Mouse (Mus musculus): Measurements from ENCODE around the gene Patz1.

The Patz1 gene

DNA sequence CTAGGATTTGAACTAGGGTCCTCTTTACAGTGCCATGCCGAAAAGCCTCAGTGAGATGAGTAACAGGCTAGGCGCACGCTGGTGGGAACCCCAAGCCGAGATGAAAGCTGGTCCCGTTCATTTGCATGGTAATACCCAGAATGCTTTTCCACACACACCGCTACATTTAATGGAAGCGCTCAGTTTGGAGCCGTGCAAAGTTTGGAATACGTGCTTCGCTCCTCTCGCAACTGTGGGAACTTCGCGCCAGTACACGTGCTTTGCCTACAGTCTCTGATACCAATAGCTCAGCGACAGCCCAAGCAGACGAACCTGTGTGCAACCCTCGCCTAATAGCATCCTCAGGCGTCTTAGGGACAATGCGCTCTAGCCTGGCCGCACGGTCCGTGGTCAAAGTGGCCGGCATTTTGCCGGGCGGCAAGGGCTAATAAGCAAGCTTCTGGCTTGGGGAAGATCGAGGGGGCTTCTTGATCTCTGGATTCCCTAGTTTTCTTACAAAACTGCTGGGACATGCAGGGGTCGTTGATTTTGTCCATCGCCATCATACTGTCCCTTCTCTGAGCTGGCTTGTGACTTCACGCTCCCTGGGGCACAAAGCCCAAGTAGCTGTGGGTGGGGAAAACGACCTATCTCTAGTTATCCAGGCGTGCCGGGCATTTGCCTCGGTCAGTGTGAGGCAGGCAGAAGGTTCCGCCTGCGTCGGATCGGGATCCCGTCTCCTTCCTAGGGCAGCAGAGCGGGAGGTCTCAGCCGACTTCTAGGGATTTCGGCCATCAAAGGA, at the start of gene Patz1:
Gene Patz1 (plus strand): TSS at position 354 of the 781 bp plus-strand sequence.
- 0 out of 2 replicates have a peak, but pooled peaks have one; percentile 8 for ATAC-seq (ENCODE audit: low TSS enrichment)

DNA sequence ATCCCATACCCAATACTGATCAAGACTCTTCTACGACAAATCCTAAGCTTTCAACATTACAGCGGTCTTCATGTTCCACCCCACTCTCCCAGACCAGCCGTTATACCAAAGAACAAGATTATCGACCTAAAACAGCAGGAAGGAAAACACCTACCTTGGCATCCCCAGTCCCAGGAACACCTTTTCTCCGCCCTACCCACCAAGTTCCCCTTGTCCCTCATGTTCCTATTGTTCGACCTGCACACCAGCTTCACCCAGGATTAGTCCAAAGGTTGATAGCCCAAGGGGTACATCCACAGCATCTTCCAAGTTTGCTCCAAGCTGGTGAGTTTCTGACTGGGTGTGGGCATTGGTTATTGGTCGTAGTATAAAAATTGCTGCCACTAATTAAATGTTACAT, 46.3 kb upstream of the Patz1 start:
- no peak for ATAC-seq (ENCODE audit: low TSS enrichment)

DNA sequence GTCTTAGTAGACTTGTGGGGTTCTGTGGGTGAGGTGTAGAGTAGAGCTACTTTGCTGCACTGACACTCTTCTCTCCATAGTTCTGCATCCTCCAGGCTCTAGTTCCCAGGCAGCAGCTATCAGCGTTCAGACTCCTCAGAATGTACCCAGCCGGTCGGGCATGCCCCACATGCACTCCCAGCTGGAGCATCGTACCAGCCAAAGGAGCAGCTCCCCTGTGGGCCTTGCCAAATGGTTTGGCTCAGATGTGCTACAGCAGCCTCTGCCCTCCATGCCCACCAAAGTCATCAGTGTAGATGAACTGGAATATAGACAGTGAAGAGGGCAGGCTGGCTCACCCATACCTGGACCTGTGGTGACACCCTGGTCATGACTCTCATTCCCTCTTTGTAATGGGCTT, 44.9 kb upstream of the Patz1 start:
- ATAC-seq (ENCODE audit: low TSS enrichment) = 0 out of 2 replicates have a peak, but pooled peaks have one; percentile 10

DNA sequence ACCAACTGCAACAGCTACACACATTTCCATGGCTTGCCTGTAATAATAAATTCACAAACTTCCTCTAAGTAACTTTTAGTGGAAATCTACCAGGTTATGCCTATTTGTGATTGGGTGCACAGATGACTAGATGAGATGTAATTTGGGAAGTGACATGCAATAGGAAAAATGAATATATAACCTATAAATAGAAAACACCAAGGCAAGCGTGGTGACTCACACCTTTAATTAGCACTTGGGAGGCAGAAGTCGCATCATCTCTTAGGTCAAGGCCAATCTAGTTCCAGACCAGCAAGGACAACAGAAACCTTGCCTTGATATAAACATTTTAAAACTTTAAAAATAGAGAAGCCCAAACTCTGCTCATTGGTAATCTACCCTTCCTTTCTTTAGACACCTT, 41.3 kb upstream of the Patz1 start:
- ATAC-seq (ENCODE audit: low TSS enrichment) = peak; percentile 20; the same call in 1 of the 2 replicates

DNA sequence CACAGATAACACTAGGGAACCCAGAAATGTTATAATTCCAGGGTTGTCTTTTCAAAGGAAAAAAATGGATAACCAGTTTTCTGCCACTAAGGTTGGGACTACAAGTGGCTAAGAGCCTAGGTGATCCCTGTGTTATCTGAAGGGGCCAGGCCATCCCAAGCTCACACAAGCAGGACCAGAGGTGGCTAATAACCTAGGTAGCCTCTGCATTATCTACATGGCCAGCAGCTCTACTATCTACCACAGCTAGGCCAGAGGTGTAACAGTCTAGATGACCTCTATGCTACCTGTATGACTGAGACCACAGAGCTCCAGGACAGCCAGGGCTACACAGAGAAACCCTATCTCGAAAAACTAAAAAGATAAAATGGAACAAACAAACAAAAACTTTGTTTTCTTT, 29.1 kb upstream of the Patz1 start:
- no peak for ATAC-seq (ENCODE audit: low TSS enrichment)

DNA sequence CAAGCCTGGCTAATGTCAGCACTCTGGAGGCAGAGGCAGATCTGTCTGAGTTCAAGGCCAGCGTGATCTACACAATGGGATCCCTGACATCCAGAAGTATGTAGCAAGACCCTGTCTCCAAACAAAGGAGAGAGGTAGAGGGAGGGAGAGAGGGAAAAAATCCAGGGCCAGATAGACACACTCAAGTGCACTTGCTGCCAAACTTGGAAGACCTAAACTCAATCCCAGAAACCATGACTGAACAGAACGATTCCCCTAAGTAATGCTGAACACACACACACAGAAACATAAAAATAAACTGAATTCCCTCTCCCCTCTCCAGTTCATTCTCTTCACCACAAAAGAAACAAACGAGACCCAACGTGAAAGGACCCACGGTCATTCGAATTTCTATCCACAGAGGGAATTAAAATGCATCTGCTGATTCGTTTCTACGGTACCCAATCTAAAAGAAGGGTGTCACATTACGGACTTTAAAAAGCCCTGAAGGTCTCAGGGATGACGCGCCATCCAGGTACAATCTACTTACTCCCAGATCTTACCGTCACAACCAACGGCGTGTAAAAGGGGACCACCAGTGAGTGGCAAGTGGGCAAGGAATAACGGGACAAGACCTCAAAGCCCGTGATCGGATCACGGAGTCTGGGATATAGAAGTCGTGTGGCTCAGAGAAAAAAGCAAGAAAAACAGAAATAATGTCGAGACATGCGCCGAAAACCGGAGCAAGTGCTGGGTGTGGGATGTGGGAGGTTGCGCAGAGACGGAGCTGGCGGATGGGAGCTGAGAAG, 23.2 kb upstream of the Patz1 start:
- no peak; the same call in 1 of the 2 replicates for ATAC-seq (ENCODE audit: low TSS enrichment)

DNA sequence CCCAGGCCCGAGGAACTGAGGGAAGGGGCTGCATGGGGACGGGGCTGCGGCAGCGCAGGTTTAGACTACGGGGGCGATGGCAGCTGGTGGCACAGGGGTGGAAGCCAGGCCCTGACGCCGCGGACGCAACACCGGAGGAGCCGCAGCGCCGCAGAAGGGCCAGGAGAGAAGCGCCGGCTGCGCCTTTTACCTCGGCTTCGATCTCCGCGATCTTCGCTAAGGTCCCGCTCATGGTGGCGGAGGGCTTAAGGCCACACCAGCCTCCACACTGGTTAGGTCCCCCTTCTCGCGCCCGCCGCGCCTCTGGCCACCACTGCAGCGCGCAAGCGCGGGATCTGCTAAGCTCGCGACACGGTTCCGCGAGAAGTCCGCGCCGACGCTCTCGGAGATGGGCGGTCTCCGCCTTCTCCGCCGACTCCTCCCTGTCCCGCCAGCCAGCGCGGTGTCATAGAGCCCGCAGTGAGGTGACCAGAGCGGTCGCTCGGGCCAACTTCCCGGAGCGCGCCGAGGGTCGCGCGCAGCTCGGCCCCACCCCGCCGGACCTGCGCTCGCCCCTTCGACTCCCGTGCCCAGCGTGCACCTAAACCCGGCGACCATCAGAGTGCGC, 22.5 kb upstream of the Patz1 start, which contains the start of gene Drg1:
Gene Drg1 (minus strand): TSS at position 337 of the 607 bp plus-strand sequence.
- ATAC-seq (ENCODE audit: low TSS enrichment) = peak; percentile 100

DNA sequence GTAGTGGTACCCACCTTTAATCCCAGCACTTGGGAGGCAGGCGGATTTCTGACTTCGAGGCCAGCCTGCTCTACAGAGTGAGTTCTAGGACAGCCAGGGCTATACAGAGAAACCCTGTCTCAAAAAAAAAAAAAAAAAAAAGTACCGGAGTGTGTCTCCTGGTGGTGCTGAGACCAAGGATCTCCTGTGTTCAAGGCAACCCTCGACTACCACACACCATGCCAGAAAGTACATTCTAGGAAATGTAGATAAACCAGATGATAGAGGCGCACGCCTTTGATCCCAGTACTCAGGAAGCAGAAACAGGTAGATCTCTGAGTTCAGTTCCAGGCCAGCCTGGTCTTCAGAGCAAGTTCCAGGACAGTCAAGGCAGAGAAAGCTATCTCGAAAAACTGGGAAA, 21.5 kb upstream of the Patz1 start:
- no peak for ATAC-seq (ENCODE audit: low TSS enrichment)

DNA sequence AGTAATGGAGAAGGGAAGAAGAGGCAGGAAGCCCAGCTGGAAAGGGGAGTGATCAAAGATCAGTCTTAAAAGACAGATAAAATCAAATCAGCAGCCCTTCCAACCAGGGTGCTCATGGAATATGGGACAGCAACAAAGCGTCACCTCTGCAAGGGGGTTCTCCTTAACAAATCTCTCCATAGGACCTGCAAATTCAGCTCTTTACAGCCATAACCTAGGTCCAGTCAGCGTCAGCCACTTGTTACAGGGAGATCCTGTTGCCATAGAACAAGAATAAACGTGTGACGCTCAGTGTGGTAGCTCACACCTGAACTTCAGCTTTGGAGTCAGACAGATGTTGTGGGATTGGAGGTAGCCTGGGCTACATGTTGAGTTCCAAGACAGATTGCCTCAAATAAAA, 19.4 kb upstream of the Patz1 start:
- ATAC-seq (ENCODE audit: low TSS enrichment) = no peak

DNA sequence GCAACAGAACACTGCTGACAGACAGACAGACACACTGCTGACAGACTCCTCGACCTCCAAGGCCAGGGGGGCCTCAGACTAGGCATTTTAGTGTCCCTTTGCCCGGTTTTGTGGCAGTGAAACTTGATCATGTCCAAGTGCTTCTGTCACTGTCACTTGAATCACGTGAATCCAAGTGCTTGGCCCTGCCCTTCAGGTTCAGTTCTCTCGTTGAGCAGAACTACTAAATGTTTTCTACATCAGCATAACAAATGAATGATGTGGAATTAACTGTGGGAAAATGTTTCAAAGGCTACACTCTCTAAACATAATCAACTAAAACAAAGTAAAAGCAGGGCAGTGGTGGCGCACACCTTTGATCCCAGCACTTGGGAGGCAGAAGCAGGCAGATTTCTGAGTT, 10.3 kb upstream of the Patz1 start:
- no peak for ATAC-seq (ENCODE audit: low TSS enrichment)

DNA sequence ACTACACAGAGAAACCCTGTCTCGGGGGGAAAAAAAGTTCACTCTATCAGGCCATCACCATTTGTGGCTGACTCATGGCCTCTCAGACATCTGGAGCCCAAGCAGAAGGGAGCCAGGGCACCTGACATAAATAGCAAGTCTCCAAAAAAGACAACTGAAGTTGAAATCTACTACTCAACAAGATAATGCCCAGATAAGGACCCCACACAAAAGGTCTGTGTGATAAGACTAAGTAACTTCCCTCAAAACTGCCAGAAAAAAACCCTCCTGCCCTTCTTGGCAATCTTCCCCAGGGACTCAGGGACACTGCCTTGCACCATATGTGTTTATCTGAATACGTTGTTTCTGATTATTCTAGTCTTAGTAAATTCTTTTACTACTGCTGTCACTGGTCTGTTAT, 8.9 kb upstream of the Patz1 start:
- no peak for ATAC-seq (ENCODE audit: low TSS enrichment)

DNA sequence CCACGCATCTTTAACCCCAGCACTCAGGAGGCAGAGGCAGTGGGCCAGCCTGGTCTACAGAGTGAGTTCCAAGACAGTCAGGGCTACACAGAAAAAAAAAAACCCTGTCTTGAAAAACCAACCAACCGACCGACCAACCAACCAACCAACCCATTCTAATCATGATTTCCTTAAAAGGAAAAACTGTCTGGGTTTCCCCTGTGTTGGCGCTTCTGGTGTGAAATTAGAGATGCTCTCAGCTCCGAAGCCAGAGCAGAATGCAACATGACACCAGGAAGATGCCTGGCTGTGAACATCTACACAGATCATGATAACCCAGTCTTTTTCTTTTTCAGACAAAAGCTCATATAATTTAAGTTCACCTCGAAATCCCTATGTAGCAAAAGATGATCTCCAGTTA, 5.8 kb upstream of the Patz1 start:
- no peak for ATAC-seq (ENCODE audit: low TSS enrichment)

DNA sequence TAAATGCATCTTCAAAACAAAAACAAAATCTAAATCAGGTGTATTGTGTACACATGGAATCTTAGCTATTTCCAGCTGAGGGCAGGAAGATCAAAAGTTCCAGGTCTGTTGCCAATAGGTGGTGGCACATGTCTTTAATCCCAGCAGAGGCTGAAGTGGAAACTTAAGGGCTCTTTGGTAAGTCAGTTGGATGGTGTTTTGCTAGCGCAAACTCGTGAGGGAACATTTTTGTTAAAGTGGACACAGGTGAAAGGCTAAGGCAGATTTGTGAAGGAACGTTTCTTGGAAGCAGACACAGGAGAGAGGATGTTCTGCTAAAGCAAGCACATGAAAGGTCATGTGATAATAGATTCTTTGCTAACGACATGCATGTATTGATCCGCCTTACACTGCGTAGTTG, 5.0 kb upstream of the Patz1 start:
- ATAC-seq (ENCODE audit: low TSS enrichment) = no peak

DNA sequence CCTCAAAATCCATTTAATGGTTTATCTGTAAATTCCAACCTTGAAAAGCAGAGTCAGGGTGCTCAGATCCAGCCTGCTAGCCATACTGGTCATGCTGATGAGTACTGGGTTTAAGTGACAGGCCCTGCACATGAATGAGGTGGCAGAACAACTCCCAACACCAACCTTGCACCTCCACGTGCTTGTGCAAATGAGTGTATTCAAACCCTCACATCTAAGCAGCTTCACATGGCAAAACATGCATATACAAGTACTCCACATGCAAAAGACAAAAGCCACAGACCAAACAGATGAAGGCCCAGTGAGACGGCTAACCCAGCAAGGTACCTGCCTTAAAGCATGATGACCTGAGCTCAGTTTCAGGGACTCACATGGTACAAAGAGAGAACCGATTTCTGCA, 2.7 kb upstream of the Patz1 start:
- ATAC-seq (ENCODE audit: low TSS enrichment) = no peak

DNA sequence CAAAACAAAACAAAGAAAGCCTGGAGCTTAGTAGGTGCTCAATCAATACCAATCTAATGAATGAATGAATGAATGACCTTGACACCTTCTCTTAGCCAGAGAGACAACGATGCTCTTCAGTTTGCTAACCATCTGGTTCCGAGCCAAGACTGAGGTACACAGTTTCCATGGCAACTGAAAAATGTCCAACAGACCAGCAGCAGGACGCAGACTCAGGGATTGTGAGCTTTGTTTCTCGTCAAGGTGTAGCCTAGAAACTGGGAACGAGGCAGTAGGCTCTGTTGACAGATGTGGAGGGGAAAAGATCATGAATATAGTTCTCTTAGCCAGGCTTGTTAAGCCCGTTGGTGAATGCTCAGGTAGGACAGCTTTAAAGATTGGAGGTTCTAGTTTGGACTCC, 1.5 kb upstream of the Patz1 start:
- no peak for ATAC-seq (ENCODE audit: low TSS enrichment)

DNA sequence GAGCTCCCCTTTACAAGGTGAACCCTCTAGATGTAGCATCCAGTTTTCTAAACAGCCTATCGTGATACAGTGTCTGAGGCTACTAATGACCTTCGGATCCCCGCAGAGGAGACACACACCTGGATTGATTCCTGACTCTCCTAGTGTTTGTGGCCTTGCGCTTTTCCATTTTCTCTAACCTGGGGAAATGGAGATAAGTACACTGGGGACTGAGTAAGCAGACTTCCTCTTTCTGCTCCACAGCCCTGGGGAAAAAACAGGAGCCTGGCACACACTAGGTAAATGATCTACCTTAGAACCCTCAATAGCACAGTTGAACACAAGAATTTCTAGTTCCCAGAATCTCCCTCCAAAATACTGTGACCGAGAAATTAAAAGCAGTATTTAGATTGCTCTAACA, 753 bp upstream of the Patz1 start:
- ATAC-seq (ENCODE audit: low TSS enrichment) = no peak

DNA sequence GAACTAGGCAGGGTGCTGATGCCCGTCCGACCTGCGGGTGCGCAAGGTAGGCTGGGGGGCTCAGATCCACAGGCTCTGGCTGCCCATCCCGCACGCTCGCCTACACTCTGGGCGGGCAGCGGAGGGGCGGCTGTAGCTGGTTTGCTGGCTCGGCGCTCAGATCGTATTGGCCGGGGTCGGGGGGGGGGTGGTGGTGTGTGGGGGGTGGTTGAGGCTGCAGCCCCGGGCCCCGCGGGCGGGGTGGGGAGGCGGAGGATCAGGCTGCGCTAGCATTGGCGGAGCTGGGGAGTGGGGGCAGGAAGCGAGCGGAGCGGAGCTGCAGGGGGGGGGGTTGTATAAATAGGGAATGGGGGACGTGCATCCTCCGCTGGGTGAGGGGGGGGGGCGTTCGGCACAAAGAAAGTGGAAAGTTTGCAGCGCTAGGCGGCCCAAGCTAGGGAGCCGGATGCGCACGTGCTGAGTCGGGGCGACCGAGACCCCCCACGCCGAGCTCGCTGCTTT, 678 bp downstream of the Patz1 start:
- peak; percentile 1; the same call in 1 of the 2 replicates for ATAC-seq (ENCODE audit: low TSS enrichment)

DNA sequence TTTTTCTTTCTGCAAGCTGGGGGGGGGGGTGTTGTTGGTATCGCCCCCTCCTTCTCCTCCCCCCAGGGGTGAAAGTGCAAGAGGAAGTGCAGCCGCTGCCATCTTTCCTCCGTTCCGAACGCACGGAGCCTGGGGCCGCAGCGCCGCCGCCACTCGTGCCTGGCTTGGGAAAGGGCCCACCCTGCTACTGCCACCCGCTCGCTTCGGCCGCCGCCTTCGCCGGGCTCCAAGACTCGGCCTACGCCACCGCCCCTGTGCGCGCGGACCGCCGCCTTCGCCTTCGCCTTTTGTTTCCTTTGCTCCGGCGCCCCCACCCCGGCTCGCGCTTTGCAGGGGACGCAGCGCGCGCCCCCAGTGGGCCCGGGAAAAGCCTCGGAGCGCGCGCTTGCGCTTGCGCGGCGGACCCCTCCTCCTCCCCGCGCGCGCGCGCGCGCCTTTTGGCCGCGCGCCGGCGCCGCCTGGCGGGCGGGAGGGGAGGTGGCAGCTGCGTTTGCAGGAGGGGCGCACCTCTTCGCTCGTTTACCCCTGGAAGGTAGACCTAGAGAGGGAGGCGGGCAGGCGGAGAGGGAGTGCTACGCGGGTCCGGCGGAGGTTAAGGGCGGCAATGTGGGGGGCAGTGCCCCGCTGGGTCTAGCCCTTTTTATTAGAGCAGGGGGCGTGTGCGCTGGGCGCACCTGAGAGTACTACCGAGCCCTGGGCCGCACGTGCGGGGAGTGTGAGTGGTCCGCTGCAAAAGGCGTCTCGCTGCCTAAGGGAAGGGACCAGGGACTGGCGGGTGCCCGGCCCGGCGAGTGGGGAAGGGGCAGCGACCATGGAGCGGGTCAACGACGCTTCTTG, 1.3 kb downstream of the Patz1 start:
- ATAC-seq (ENCODE audit: low TSS enrichment) = peak; percentile 42

DNA sequence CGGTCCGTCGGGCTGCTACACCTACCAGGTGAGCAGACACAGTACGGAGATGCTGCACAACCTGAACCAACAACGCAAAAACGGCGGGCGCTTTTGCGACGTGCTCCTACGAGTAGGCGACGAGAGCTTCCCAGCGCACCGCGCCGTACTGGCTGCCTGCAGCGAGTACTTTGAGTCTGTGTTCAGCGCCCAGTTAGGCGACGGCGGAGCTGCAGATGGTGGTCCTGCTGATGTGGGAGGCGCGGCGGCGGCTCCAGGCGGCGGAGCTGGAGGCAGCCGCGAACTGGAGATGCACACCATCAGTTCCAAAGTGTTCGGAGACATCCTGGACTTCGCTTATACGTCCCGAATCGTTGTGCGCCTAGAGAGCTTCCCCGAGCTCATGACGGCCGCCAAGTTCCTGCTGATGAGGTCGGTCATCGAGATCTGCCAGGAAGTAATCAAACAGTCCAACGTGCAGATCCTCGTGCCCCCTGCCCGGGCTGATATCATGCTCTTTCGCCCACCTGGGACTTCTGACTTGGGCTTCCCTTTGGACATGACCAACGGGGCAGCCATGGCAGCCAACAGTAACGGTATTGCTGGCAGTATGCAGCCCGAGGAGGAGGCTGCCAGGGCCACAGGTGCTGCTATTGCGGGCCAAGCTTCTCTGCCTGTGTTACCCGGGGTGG, 2.1 kb downstream of the Patz1 start:
- ATAC-seq (ENCODE audit: low TSS enrichment) = peak; percentile 47

DNA sequence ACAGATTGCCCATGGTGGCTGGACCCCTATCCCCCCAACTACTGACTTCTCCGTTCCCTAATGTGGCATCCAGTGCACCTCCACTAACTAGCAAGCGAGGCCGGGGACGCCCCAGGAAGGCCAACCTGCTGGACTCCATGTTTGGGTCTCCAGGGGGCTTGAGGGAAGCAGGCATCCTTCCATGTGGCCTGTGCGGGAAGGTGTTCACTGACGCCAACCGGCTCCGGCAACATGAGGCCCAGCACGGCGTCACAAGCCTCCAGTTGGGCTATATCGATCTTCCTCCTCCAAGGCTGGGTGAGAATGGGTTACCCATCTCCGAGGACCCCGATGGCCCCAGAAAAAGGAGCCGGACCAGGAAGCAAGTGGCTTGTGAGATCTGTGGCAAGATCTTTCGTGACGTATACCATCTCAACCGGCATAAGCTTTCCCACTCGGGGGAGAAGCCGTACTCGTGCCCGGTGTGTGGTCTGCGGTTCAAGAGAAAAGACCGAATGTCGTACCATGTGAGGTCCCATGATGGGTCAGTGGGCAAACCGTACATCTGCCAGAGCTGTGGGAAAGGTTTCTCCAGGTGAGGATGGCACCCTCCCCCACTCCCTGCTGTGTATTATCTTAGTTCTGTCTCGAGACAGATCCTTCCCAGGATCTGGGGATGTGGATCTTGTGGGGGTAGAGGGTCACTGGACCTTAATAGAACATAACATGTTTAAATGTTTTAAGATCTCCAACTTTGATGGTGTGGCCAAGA, 2.8 kb downstream of the Patz1 start:
- no peak for ATAC-seq (ENCODE audit: low TSS enrichment)
